Mouse (Mus musculus): ENCODE measurements at regions not wholly inside any gene's neighbourhood (a gene's known extent, or its start where the extent isn't known, plus 50 kb on each side); places are given as distances from the start of the nearest gene placed in this dataset.

- 56% methylated on average over 1 of the region's 1 CpGs for WGBS
- H3K36me3 ChIP-seq (ENCODE audit: control insufficient read depth, insufficient read depth, low read length), result no peaks in the 10 kb centered on the region
- H3K4me3 ChIP-seq (ENCODE audit: low read depth, low read length), result no peak overlapping the region
- no peak for DNase-seq (ENCODE audit: low spot score)
- H3K9me3 ChIP-seq (ENCODE audit: control insufficient read depth, low read length), result no peaks in the 10 kb centered on the region
- no peak overlapping the region for H3K9ac ChIP-seq (ENCODE audit: low read length)
- H3K4me1 ChIP-seq (replicated peaks; ENCODE audit: control insufficient read depth, insufficient read depth), result no peaks in the 10 kb centered on the region
- no peak overlapping the region for H3K27ac ChIP-seq (replicated peaks)
- TF ChIP-seq CTCF (IDR thresholded peaks at IDR 0.05; ENCODE audit: low read depth), result no peak
- no peak for TF ChIP-seq EP300 (optimal IDR thresholded peaks at IDR 0.05)
- no peaks in the 10 kb centered on the region for H3K27me3 ChIP-seq (ENCODE audit: control insufficient read depth, insufficient read depth, low read length)
- no peak for ATAC-seq (ENCODE audit: low FRiP score, low TSS enrichment)
- H3K4me2 ChIP-seq (replicated peaks; ENCODE audit: low read depth), result no peak overlapping the region
Measured at GRCm38 (mm10) chr15:7005142-7005541, 85.3 kb upstream of the Lifr start.

DNA sequence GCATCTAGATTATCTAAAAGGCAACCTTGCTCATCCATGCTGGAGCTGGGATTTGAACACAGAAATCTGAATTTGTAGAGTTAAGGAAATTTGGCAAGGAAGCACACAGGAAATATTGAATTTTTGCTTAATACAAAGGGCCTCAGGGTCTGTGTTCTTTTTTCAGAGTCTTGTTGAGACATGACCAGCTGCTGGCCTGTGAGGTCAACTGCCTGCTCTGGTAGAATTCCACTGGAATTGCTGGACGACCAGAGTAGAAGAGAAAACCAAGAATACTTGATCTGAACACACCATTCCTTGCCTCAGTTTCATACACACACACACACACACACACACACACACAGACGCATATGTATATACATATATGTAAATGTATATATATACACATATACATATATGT is 84.1 kb upstream of the Lifr start:
- ATAC-seq (ENCODE audit: low FRiP score, low TSS enrichment) (no peak), DNase-seq (ENCODE audit: low spot score) (no peak)
- Histone ChIP-seq H3K4me1 (replicated peaks; ENCODE audit: control insufficient read depth, insufficient read depth) (no peaks in the 10 kb centered on the region), H3K27me3 (ENCODE audit: control insufficient read depth, insufficient read depth, low read length) (no peaks in the 10 kb centered on the region), H3K36me3 (ENCODE audit: control insufficient read depth, insufficient read depth, low read length) (no peaks in the 10 kb centered on the region), H3K4me2 (replicated peaks; ENCODE audit: low read depth) (no peak overlapping the region), H3K4me3 (ENCODE audit: low read depth, low read length) (no peak overlapping the region), H3K27ac (replicated peaks) (no peak overlapping the region), H3K9me3 (ENCODE audit: control insufficient read depth, low read length) (no peaks in the 10 kb centered on the region), H3K9ac (ENCODE audit: low read length) (no peak overlapping the region)
- WGBS, result 66% methylated on average over 2 of the region's 2 CpGs
- TF ChIP-seq EP300 (optimal IDR thresholded peaks at IDR 0.05) (no peak), CTCF (IDR thresholded peaks at IDR 0.05; ENCODE audit: low read depth) (no peak)

- DNase-seq (ENCODE audit: low spot score) (no peak), ATAC-seq (ENCODE audit: low FRiP score, low TSS enrichment) (no peak)
- Histone ChIP-seq H3K4me2 (replicated peaks; ENCODE audit: low read depth) (no peak overlapping the region), H3K9me3 (ENCODE audit: control insufficient read depth, low read length) (no peaks in the 10 kb centered on the region), H3K27ac (replicated peaks) (no peak overlapping the region), H3K9ac (ENCODE audit: low read length) (no peak overlapping the region), H3K27me3 (ENCODE audit: control insufficient read depth, insufficient read depth, low read length) (no peaks in the 10 kb centered on the region), H3K4me1 (replicated peaks; ENCODE audit: control insufficient read depth, insufficient read depth) (no peaks in the 10 kb centered on the region), H3K4me3 (ENCODE audit: low read depth, low read length) (no peak overlapping the region), H3K36me3 (ENCODE audit: control insufficient read depth, insufficient read depth, low read length) (no peaks in the 10 kb centered on the region)
- no peak for TF ChIP-seq CTCF (IDR thresholded peaks at IDR 0.05; ENCODE audit: low read depth)
- TF ChIP-seq EP300 (optimal IDR thresholded peaks at IDR 0.05), result no peak
- WGBS, result 80% methylated on average over 7 of the region's 7 CpGs
Measured at GRCm38 (mm10) chr15:7008725-7009380, 81.6 kb upstream of the Lifr start.

GRCm38 (mm10) chr15:7010966-7011695 is 79.3 kb upstream of the Lifr start:
- no peaks in the 10 kb centered on the region for H3K9me3 ChIP-seq (ENCODE audit: control insufficient read depth, low read length)
- 74% methylated on average over 4 of the region's 4 CpGs for WGBS
- no peak overlapping the region for H3K27ac ChIP-seq (replicated peaks)
- H3K4me2 ChIP-seq (replicated peaks; ENCODE audit: low read depth), result no peak overlapping the region
- no peak overlapping the region for H3K9ac ChIP-seq (ENCODE audit: low read length)
- ATAC-seq (ENCODE audit: low FRiP score, low TSS enrichment) (no peak), DNase-seq (ENCODE audit: low spot score) (no peak)
- H3K4me3 ChIP-seq (ENCODE audit: low read depth, low read length), result no peak overlapping the region
- no peaks in the 10 kb centered on the region for H3K4me1 ChIP-seq (replicated peaks; ENCODE audit: control insufficient read depth, insufficient read depth)
- no peaks in the 10 kb centered on the region for H3K27me3 ChIP-seq (ENCODE audit: control insufficient read depth, insufficient read depth, low read length)
- H3K36me3 ChIP-seq (ENCODE audit: control insufficient read depth, insufficient read depth, low read length), result no peaks in the 10 kb centered on the region
- no peak for TF ChIP-seq EP300 (optimal IDR thresholded peaks at IDR 0.05)
- TF ChIP-seq CTCF (IDR thresholded peaks at IDR 0.05; ENCODE audit: low read depth), result no peak

GRCm38 (mm10) chr15:7011696-7012070 is 78.7 kb upstream of the Lifr start:
- no peak for ATAC-seq (ENCODE audit: low FRiP score, low TSS enrichment)
- no peak overlapping the region for H3K9ac ChIP-seq (ENCODE audit: low read length)
- H3K36me3 ChIP-seq (ENCODE audit: control insufficient read depth, insufficient read depth, low read length), result no peaks in the 10 kb centered on the region
- no peaks in the 10 kb centered on the region for H3K4me1 ChIP-seq (replicated peaks; ENCODE audit: control insufficient read depth, insufficient read depth)
- no peak overlapping the region for H3K4me3 ChIP-seq (ENCODE audit: low read depth, low read length)
- H3K27ac ChIP-seq (replicated peaks), result no peak overlapping the region
- DNase-seq (ENCODE audit: low spot score), result no peak
- TF ChIP-seq CTCF (IDR thresholded peaks at IDR 0.05; ENCODE audit: low read depth) (no peak), EP300 (optimal IDR thresholded peaks at IDR 0.05) (no peak)
- H3K9me3 ChIP-seq (ENCODE audit: control insufficient read depth, low read length), result no peaks in the 10 kb centered on the region
- H3K27me3 ChIP-seq (ENCODE audit: control insufficient read depth, insufficient read depth, low read length), result no peaks in the 10 kb centered on the region
- H3K4me2 ChIP-seq (replicated peaks; ENCODE audit: low read depth), result no peak overlapping the region
- WGBS, result 59% methylated on average over 2 of the region's 2 CpGs

GRCm38 (mm10) chr15:7012446-7012845 is 78.0 kb upstream of the Lifr start:
- no peak overlapping the region for H3K4me2 ChIP-seq (replicated peaks; ENCODE audit: low read depth)
- DNase-seq (ENCODE audit: low spot score) (no peak), ATAC-seq (ENCODE audit: low FRiP score, low TSS enrichment) (no peak)
- no peak overlapping the region for H3K4me3 ChIP-seq (ENCODE audit: low read depth, low read length)
- H3K4me1 ChIP-seq (replicated peaks; ENCODE audit: control insufficient read depth, insufficient read depth), result no peaks in the 10 kb centered on the region
- no peaks in the 10 kb centered on the region for H3K27me3 ChIP-seq (ENCODE audit: control insufficient read depth, insufficient read depth, low read length)
- 93% methylated on average over 6 of the region's 6 CpGs for WGBS
- H3K9ac ChIP-seq (ENCODE audit: low read length), result no peak overlapping the region
- no peaks in the 10 kb centered on the region for H3K36me3 ChIP-seq (ENCODE audit: control insufficient read depth, insufficient read depth, low read length)
- H3K9me3 ChIP-seq (ENCODE audit: control insufficient read depth, low read length), result no peaks in the 10 kb centered on the region
- H3K27ac ChIP-seq (replicated peaks), result no peak overlapping the region
- TF ChIP-seq CTCF (IDR thresholded peaks at IDR 0.05; ENCODE audit: low read depth) (no peak), EP300 (optimal IDR thresholded peaks at IDR 0.05) (no peak)
